Mouse (Mus musculus) CH12.LX (cell line): ENCODE data around the gene Copg2. TPM values are rescaled to one million over a fixed set of nuclear protein-coding genes. Genes with fewer than 3 reads are reported as not detected.

Source experiments
- DNase-seq: peaks from one replicate; pipeline ENCODE4 v3.0.0-alpha.2; 2013; ENCODE audit errors: extremely low read depth
- H3K27ac ChIP-seq: 2 replicates; pipeline ENCODE4 v1.5.1; 2012; ENCODE audit warnings: low read depth, mild to moderate bottlenecking, control low read depth, moderate library complexity; ENCODE audit not compliant: insufficient read depth
- H3K27me3 ChIP-seq: replicated peaks from 2 replicates; pipeline ENCODE3; 2012; ENCODE audit warnings: inconsistent platforms
- H3K36me3 ChIP-seq, 2 experiments: replicated peaks in 1 of 2; 2 replicates each; pipeline versions ENCODE3 to v1.6.1; 2012; ENCODE audit warnings: inconsistent platforms in 1 of 2, low read length in 1 of 2, mild to moderate bottlenecking in 1 of 2, mixed read lengths in 1 of 2, moderate library complexity in 1 of 2; ENCODE audit not compliant: control insufficient read depth in 1 of 2, insufficient read depth in 1 of 2
- H3K4me1 ChIP-seq, 2 experiments: 2 replicates each; pipeline ENCODE4 v1.6.1; 2012; ENCODE audit warnings: inconsistent platforms in 1 of 2, moderate library complexity in 1 of 2; ENCODE audit not compliant: insufficient read depth in 2 of 2, control insufficient read depth in 1 of 2
- H3K4me2 ChIP-seq: 2 replicates; pipeline ENCODE4 v1.6.1; 2012; ENCODE audit warnings: low read depth, mild to moderate bottlenecking, control low read depth; ENCODE audit not compliant: poor library complexity, insufficient read depth, severe bottlenecking
- H3K4me3 ChIP-seq, 3 experiments: fragments of 150-350 bp in 1 of 3; sonication (generic) in 1 of 3; replicated peaks in 1 of 3; 2 replicates each; pipeline versions ENCODE3 to v1.5.1; 2011 to 2012; ENCODE audit warnings: low read depth in 2 of 3, low read length in 2 of 3, mild to moderate bottlenecking in 2 of 3, moderate library complexity in 2 of 3, control low read depth in 1 of 3, improper control_type of control experiment in 1 of 3, inconsistent platforms in 1 of 3, mixed read lengths in 1 of 3; ENCODE audit not compliant: poor library complexity in 1 of 3
- H3K79me2 ChIP-seq: replicated peaks from 2 replicates; pipeline ENCODE4 v1.6.1; 2012; ENCODE audit warnings: mild to moderate bottlenecking, moderate library complexity; ENCODE audit not compliant: control insufficient read depth, poor library complexity, insufficient read depth, severe bottlenecking; ENCODE audit errors: extremely low read depth
- H3K9ac ChIP-seq: 2 replicates; pipeline ENCODE4 v1.6.1; 2012; ENCODE audit warnings: low read depth, mild to moderate bottlenecking, control low read depth, moderate library complexity; ENCODE audit not compliant: insufficient read depth
- H3K9me3 ChIP-seq: replicated peaks from 2 replicates; pipeline ENCODE3; 2012; ENCODE audit warnings: low read length, inconsistent platforms, mixed read lengths
- CHD2 ChIP-seq: IDR thresholded peaks from 2 replicates; pipeline ENCODE4 v1.6.1; 2011; ENCODE audit warnings: low read length, improper control_type of control experiment
- CTCF ChIP-seq, 2 experiments: IDR thresholded peaks in 1 of 2; conservative IDR thresholded peaks in 1 of 2; 2 replicates each; pipeline ENCODE4 v1.5.1; 2011 to 2012; ENCODE audit warnings: low read depth in 2 of 2, low read length in 2 of 2, improper control_type of control experiment in 1 of 2, inconsistent platforms in 1 of 2, mild to moderate bottlenecking in 1 of 2, moderate library complexity in 1 of 2
- EP300 ChIP-seq: IDR thresholded peaks from 2 replicates; pipeline ENCODE4 v1.6.1; 2011; ENCODE audit warnings: low read length, improper control_type of control experiment
- ETS1 ChIP-seq: conservative IDR thresholded peaks from 2 replicates; pipeline ENCODE4 v1.6.1; 2012; ENCODE audit warnings: low read depth, mild to moderate bottlenecking, inconsistent platforms, low read length, improper control_type of control experiment, moderate library complexity
- GABPA ChIP-seq: IDR thresholded peaks from 2 replicates; pipeline ENCODE4 v1.6.1; 2012; ENCODE audit warnings: low read depth, low read length, improper control_type of control experiment, inconsistent platforms; ENCODE audit not compliant: insufficient replicate concordance
- HCFC1 ChIP-seq: IDR thresholded peaks from 2 replicates; pipeline ENCODE4 v1.6.1; 2012; ENCODE audit warnings: low read depth, mild to moderate bottlenecking, inconsistent platforms, low read length, improper control_type of control experiment
- JUN ChIP-seq: IDR thresholded peaks from 2 replicates; pipeline ENCODE4 v1.6.1; 2011; ENCODE audit warnings: low read depth, mild to moderate bottlenecking, low read length, improper control_type of control experiment, moderate library complexity; ENCODE audit not compliant: insufficient read depth
- MAFK ChIP-seq: IDR thresholded peaks from 2 replicates; pipeline ENCODE4 v1.6.1; 2011; ENCODE audit warnings: low read length, improper control_type of control experiment; ENCODE audit not compliant: insufficient replicate concordance
- MAZ ChIP-seq: IDR thresholded peaks from 2 replicates; pipeline ENCODE4 v1.6.1; 2012; ENCODE audit warnings: low read depth, mild to moderate bottlenecking, inconsistent platforms, low read length, improper control_type of control experiment, moderate library complexity
- MEF2A ChIP-seq: IDR thresholded peaks from 2 replicates; pipeline ENCODE4 v1.6.1; 2014; ENCODE audit warnings: low read depth, mild to moderate bottlenecking, inconsistent platforms, low read length, improper control_type of control experiment, borderline replicate concordance
- MXI1 ChIP-seq: IDR thresholded peaks from 2 replicates; pipeline ENCODE4 v1.6.1; 2011; ENCODE audit warnings: mild to moderate bottlenecking, low read depth, low read length, improper control_type of control experiment
- NRF1 ChIP-seq: IDR thresholded peaks from 2 replicates; pipeline ENCODE4 v1.6.1; 2014; ENCODE audit warnings: low read depth, mild to moderate bottlenecking, inconsistent platforms, low read length, improper control_type of control experiment, moderate library complexity
- PAX5 ChIP-seq: IDR thresholded peaks from 2 replicates; pipeline ENCODE4 v1.6.1; 2012; ENCODE audit warnings: low read length, inconsistent platforms, mixed read lengths
- POLR2A ChIP-seq: IDR thresholded peaks from 2 replicates; pipeline ENCODE4 v1.6.1; 2011; ENCODE audit warnings: low read depth, mild to moderate bottlenecking, improper control_type of control experiment, low read length
- POLR2AphosphoS2 ChIP-seq: IDR thresholded peaks from 2 replicates; pipeline ENCODE4 v1.6.1; 2011; ENCODE audit warnings: low read depth, low read length, improper control_type of control experiment
- RAD21 ChIP-seq: IDR thresholded peaks from 2 replicates; pipeline ENCODE4 v1.6.1; 2011; ENCODE audit warnings: low read depth, mild to moderate bottlenecking, low read length, improper control_type of control experiment, moderate library complexity
- RCOR1 ChIP-seq: conservative IDR thresholded peaks from 2 replicates; pipeline ENCODE4 v1.6.1; 2012; ENCODE audit warnings: low read depth, mild to moderate bottlenecking, inconsistent platforms, low read length, improper control_type of control experiment
- SIN3A ChIP-seq: IDR thresholded peaks from 2 replicates; pipeline ENCODE4 v1.6.1; 2012; ENCODE audit warnings: low read length, improper control_type of control experiment, inconsistent platforms
- TBP ChIP-seq: conservative IDR thresholded peaks from 2 replicates; pipeline ENCODE4 v1.6.1; 2011; ENCODE audit warnings: low read depth, low read length, improper control_type of control experiment
- TCF12 ChIP-seq: IDR thresholded peaks from 2 replicates; pipeline ENCODE4 v1.6.1; 2014; ENCODE audit warnings: low read depth, mild to moderate bottlenecking, inconsistent platforms, low read length, improper control_type of control experiment
- USF1 ChIP-seq: IDR thresholded peaks from 2 replicates; pipeline ENCODE4 v1.6.1; 2014; ENCODE audit warnings: low read depth, mild to moderate bottlenecking, inconsistent platforms, low read length, improper control_type of control experiment
- ZC3H11A ChIP-seq: IDR thresholded peaks from 2 replicates; pipeline ENCODE4 v1.6.1; 2012; ENCODE audit warnings: low read depth, mild to moderate bottlenecking, inconsistent platforms, low read length, improper control_type of control experiment
- ZKSCAN1 ChIP-seq: IDR thresholded peaks from 2 replicates; pipeline ENCODE4 v1.6.1; 2012; ENCODE audit warnings: low read depth, inconsistent platforms, low read length, improper control_type of control experiment, borderline replicate concordance
- ZMIZ1 ChIP-seq: IDR thresholded peaks from 2 replicates; pipeline ENCODE4 v1.6.1; 2012; ENCODE audit warnings: low read depth, mild to moderate bottlenecking, inconsistent platforms, low read length, improper control_type of control experiment
- dilution Hi-C: fragments of 300-500 bp; cut with MboI; formaldehyde crosslinking; loops from 2 replicates; pipeline ENCODE4 v1.14.3; 2020; ENCODE audit warnings: low sequenced_read_pairs; ENCODE audit not compliant: extremely low pct_unique_long_range_greater_than_20kb, extremely low pct_ligation_motif_present
- in situ Hi-C: fragments of 300-500 bp; cut with MboI; formaldehyde crosslinking; loops from 3 replicates; pipeline ENCODE4 v1.14.3; 2019; ENCODE audit warnings: low sequenced_read_pairs, low pct_ligation_motif_present, low pct_unique_long_range_greater_than_20kb, mixed read lengths
- polyA plus RNA-seq: library from polyadenylated mRNA; unstranded; fragments of >175 nt; gene quantifications from 2 replicates; pipeline ENCODE4 v1.2.1, GENCODE M21; 2012; ENCODE audit warnings: low read depth; ENCODE audit not compliant: insufficient read length
- total RNA-seq, 2 experiments: library from RNA; depleted of rRNA; stranded (reverse); fragments of 300-350 nt in 1 of 2; fragments of >200 nt in 1 of 2; gene quantifications; 2 replicates each; pipeline ENCODE4 v1.2.3; 2012 to 2014

The Copg2 gene
- total and polyA plus RNA-seq, 3 experiments, result 23.3 to 43.7 (median 28.9) TPM

GRCm38 (mm10) chr6:30734988-30735727 lies 161.4 kb downstream of the Copg2 start:
- DNase-seq, result no peak
- TF ChIP-seq TBP (no peak), RCOR1 (no peak), POLR2A (no peak), ZC3H11A (no peak), USF1 (no peak), MAFK (no peak), JUN (no peak), PAX5 (no peak), CTCF (conservative IDR thresholded peaks at IDR 0.05 in 1 of 2, IDR thresholded peaks at IDR 0.05 in 1 of 2; ENCODE audit: low read depth in 2 of 2, low read length in 2 of 2) (no peak)
- Histone ChIP-seq H3K79me2 (no peaks in the 10 kb centered on the region), H3K27me3 (no peaks in the 10 kb centered on the region), H3K4me2 (no peak overlapping the region), H3K36me3 (no peaks in the 10 kb centered on the region), H3K4me3 (no peak overlapping the region), H3K4me1 (no peaks in the 10 kb centered on the region), H3K9me3 (peaks cover 25% of the 10 kb centered on the region), H3K9ac (no peak overlapping the region), H3K27ac (no peak overlapping the region)
- in situ Hi-C loops, result no loop called here
- dilution Hi-C loops, result no loop called here

- in situ Hi-C loops, result no loop called here
- H3K4me2 ChIP-seq, result no peak overlapping the region
- no peak for DNase-seq
- no peaks in the 10 kb centered on the region for H3K36me3 ChIP-seq
- no peak overlapping the region for H3K27ac ChIP-seq
- no peaks in the 10 kb centered on the region for H3K27me3 ChIP-seq
- H3K4me3 ChIP-seq, result no peak overlapping the region
- H3K9me3 ChIP-seq, result peaks cover 25% of the 10 kb centered on the region
- H3K79me2 ChIP-seq, result no peaks in the 10 kb centered on the region
- dilution Hi-C loops, result no loop called here
- TF ChIP-seq TBP (no peak), RAD21 (no peak), ETS1 (no peak), TCF12 (no peak)
- H3K4me1 ChIP-seq, result no peaks in the 10 kb centered on the region
- no peak overlapping the region for H3K9ac ChIP-seq
Measured at GRCm38 (mm10) chr6:30734465-30734864, 162.1 kb downstream of the Copg2 start.

- H3K4me3 ChIP-seq, result no peak overlapping the region
- in situ Hi-C loops (no loop called here), dilution Hi-C loops (no loop called here)
- H3K27ac ChIP-seq, result no peak overlapping the region
- H3K4me2 ChIP-seq, result no peak overlapping the region
- no peak overlapping the region for H3K9ac ChIP-seq
- H3K79me2 ChIP-seq, result no peaks in the 10 kb centered on the region
- H3K9me3 ChIP-seq, result peaks cover 14% of the 10 kb centered on the region
- H3K27me3 ChIP-seq, result no peaks in the 10 kb centered on the region
- TF ChIP-seq ZKSCAN1 (no peak), RAD21 (no peak), USF1 (no peak), MEF2A (no peak), GABPA (no peak), PAX5 (no peak), NRF1 (no peak), TCF12 (no peak), MAZ (no peak), CHD2 (no peak), CTCF (conservative IDR thresholded peaks at IDR 0.05 in 1 of 2, IDR thresholded peaks at IDR 0.05 in 1 of 2; ENCODE audit: low read depth in 2 of 2, low read length in 2 of 2) (no peak), POLR2AphosphoS2 (no peak), HCFC1 (no peak), MAFK (no peak), EP300 (no peak), TBP (no peak), MXI1 (no peak), SIN3A (no peak), ZMIZ1 (no peak)
- H3K36me3 ChIP-seq, result no peaks in the 10 kb centered on the region
- DNase-seq, result no peak
- H3K4me1 ChIP-seq, result no peaks in the 10 kb centered on the region
Measured at GRCm38 (mm10) chr6:30732571-30733130, 163.9 kb downstream of the Copg2 start.
